Mouse (Mus musculus) left cerebral cortex, adult 6 months (tissue): ENCODE results near the gene Bbip1. TPM values are rescaled to one million over a fixed set of nuclear protein-coding genes. Genes with fewer than 3 reads are reported as not detected.

Experiments
- long read RNA-seq, 2 experiments: library from polyadenylated mRNA; unstranded; transcript quantifications; one replicate each; pipeline ENCODE4 v2.0.0; 2019 to 2020
- polyA plus RNA-seq: library from polyadenylated mRNA; unstranded; fragments of <200 nt; fragmentation: Nextera tagmentation; gene quantifications from 2 replicates; pipeline ENCODE4 v1.2.3, GENCODE M21; 2021

Gene Bbip1
- polyA plus RNA-seq, result 86.9 and 108 TPM in 2 replicates
- long read RNA-seq, experiment 1, transcript Bbip1-206 (4 exons, 662 nt), result major isoform, 100 of 202 reads
- long read RNA-seq, experiment 1, transcript Bbip1-201 (4 exons, 2,043 nt), result minor isoform, 29 of 202 reads
- long read RNA-seq, experiment 1, partial matches to known transcripts, result 31 of 202 reads
- long read RNA-seq, experiment 1, other reads (novel, unspliced or antisense), result 36 of 202 reads
- long read RNA-seq, experiment 2, transcript Bbip1-206 (4 exons, 662 nt), result major isoform, 34 of 71 reads
- long read RNA-seq, experiment 2, transcript Bbip1-201 (4 exons, 2,043 nt), result minor isoform, 9 of 71 reads
- long read RNA-seq, experiment 2, partial matches to known transcripts, result 11 of 71 reads
- long read RNA-seq, experiment 2, other reads (novel, unspliced or antisense), result 11 of 71 reads

DNA sequence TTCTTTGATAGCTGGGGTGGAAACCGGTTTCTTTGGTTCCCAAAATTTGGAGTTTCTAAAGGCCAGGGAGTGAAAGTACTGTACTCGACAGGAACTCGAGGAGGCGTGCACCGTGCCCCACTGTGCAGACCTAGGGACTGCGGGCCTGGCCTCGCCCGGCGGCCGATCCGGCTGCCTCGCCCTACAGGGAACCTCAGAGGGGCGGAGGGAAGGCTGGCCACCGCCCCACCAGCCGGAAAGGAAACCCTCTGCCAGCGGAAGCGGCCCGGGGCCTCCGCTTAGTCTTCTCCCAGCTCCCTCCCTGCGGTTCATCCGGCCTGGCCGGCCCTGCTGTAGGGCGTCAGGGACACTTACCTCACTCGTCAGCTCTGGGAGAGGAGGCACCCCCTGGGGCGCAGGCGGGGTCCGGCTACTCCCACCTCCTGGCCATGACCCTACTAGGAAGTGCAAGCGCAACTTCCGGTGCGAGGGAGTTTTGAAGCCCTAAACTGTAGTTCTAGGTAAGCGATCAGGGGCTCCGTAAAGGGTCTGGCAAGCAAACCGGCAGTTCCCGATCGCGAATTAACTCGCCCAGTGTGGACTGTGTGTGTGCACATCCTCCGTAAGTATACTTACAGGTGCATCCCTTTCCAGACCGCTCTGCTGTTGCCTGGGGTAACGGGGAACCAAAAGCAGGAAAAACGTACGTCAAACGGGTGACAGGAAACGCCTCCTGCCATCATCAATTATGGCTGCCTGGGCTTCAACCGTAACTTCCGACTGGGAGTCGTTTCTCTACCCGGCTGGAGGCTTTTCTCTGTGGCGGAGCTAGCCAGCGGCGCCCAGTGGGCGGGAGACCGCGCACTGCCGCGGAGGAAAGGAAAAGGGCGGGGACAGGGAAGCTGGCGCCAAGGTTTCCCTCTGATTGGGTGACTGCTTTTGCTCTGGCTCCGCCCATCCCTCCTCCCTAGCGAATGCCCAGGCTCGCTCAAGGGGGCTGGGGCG, at the start of gene Bbip1, which contains the start of gene Shoc2:
Gene Bbip1, minus strand, starts transcription at position 826 of the 984 bp plus-strand sequence.
Gene Shoc2, plus strand, starts transcription at position 505 of the 984 bp plus-strand sequence.

DNA sequence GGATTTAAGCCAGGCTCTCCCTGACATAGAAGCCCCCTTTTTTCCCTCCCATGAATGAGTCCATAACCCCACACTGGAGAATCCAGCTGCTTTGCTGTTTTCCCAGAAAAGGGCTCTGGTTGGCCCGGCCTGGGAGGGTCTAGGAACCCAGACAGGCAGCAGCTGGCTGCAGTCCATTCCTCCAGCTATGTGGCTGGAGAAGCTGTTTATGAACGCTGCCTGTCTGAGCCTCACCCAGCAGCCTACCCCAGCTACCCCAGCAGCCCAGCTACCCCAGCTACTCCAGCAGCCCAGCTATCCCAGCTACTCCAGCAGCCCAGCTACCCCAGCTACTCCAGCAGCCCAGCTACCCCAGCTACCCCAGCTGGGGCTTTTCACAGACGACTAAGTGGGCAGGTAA, 52.4 kb downstream of the Bbip1 start, which contains the start of gene Pdcd4:
Gene Pdcd4, plus strand, starts transcription at position 171 of the 400 bp plus-strand sequence.

Other genes with a start within 250 kb of the Bbip1 start
- gene Pdcd4, start 52.4 kb downstream of the Bbip1 start, polyA plus RNA-seq, result 84.1 and 108 TPM in 2 replicates
- 14.6 and 24.1 TPM in 2 replicates for gene Shoc2, start 321 bp downstream of the Bbip1 start, polyA plus RNA-seq
- 1.1 and 1.4 TPM in 2 replicates for gene Adra2a, start 99.5 kb upstream of the Bbip1 start, polyA plus RNA-seq